Mouse (Mus musculus): ENCODE results near the gene Pla2g4c.

DNA sequence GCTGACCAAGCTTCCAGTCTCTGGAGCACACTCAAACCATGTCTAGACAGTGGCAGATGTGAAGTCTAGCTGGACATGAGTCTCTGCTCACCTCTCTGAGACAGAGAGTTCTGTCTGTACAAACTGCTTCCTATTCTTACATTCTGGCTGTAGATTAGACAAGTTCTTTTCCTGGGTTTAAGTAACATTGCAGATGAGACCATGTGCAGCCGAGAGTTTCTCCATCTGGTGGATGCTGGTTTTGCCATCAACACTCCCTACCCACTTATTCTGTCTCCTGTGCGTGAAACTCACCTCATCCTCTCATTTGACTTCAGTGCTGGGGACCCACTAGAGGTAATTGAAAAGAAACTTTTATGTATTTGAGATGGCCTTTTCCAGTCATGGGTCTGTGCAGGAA is 56.1 kb downstream of the Pla2g4c start:
- TF ChIP-seq CTCF (IDR thresholded peaks at IDR 0.05; ENCODE audit: low read depth): no peak
- no peak for TF ChIP-seq EP300 (IDR thresholded peaks at IDR 0.05; ENCODE audit: low read depth)

All from heart, postnatal 0 days (tissue).